Mouse (Mus musculus) forebrain, embryonic 10.5 days (tissue): ENCODE data around the gene Dcps. TPM values are rescaled to one million over a fixed set of nuclear protein-coding genes. Genes with fewer than 3 reads are reported as not detected.

ENCODE experiments used
- polyA plus RNA-seq: library from polyadenylated mRNA; unstranded; fragments of >200 nt; fragmentation: Nextera tagmentation; extraction: Ambion mirVana; gene quantifications from 2 replicates; pipeline ENCODE4 v1.2.1, GENCODE M21; 2016

The Dcps gene
- polyA plus RNA-seq, 1 experiment from 2014 or later = 113 TPM

Other genes with a start within 250 kb of the Dcps start
- 14.5 and 15.0 TPM in 2 replicates for gene St3gal4, start 56.8 kb downstream of the Dcps start, polyA plus RNA-seq
- gene Srpr, start 24.1 kb upstream of the Dcps start, polyA plus RNA-seq = 78.8 and 81.3 TPM in 2 replicates
- 18.8 and 21.9 TPM in 2 replicates for gene Tirap, start 24.2 kb upstream of the Dcps start, polyA plus RNA-seq
- 55.3 and 55.6 TPM in 2 replicates for gene Foxred1, start 35.0 kb upstream of the Dcps start, polyA plus RNA-seq
- 64.9 and 70.2 TPM in 2 replicates for gene Fam118b, start 91.7 kb upstream of the Dcps start, polyA plus RNA-seq
- 33.3 TPM in 2 replicates for gene Rpusd4, start 91.8 kb upstream of the Dcps start, polyA plus RNA-seq
- gene Cdon, start 245.1 kb upstream of the Dcps start, polyA plus RNA-seq = 13.4 and 16.2 TPM in 2 replicates